Mouse (Mus musculus): Measurements from ENCODE around the gene Slc9a2. TPM values are rescaled to one million over a fixed set of nuclear protein-coding genes. Genes with fewer than 3 reads are reported as not detected.

Slc9a2 gene
- 2.3 and 3.0 TPM in 2 replicates for polyA plus RNA-seq (2015; fragmentation: Nextera tagmentation; extraction: Ambion mirVana)

DNA sequence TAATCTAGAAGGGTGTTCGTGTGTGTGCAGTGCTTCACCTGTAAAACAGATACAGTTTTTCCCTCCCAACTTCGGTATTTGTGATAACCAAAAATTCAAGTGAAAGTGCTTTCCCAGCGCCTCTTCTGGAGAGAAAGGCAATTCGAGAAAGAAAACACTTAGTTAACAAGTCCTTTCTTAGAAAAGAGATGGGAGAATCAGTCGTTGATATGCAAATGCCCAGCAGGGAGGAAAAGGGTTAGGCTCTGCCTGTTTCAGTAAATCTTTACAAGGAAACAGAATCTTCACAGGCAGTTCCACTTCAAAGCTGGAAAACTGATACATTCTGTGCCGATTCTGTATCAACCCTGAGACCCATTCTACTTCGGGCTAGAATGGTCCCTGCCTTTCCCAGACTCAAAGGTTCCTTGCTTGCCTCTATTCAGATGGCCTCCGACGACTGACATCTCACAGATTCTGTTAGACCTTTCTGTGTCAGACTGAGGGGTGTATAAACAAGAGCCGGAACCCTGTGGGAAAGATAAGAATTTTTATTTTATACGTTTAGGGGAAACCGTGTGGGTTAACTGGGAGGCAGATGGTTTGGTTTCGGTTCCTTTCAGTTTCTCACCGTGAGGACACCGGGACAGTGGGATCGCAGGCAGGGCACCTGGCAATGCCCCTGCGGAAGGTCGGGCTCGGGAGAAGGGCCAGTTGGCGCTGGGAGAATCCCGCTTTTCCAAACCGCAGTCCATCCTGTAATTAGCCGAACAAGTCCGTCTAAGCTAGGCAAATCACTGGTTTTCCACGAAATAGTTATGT is at the start of gene Slc9a2:
Gene Slc9a2 (plus strand): TSS at position 508 of the 801 bp plus-strand sequence.
- no peaks in the 10 kb centered on the region for H3K4me1 ChIP-seq (replicated peaks; ENCODE audit: control insufficient read depth, insufficient read depth, low read length)
- peaks cover 40% of the 10 kb centered on the region for H3K27me3 ChIP-seq (replicated peaks; ENCODE audit: control insufficient read depth, insufficient read depth, low read length)
- ATAC-seq, result no peak
- peak within 1 kb of the TSS; percentile 42 for H3K9ac ChIP-seq (ENCODE audit: low read depth, low read length)
- no peak for TF ChIP-seq CTCF (IDR thresholded peaks at IDR 0.05; ENCODE audit: low read depth)
- peak within 1 kb of the TSS; percentile 90 for H3K4me2 ChIP-seq (replicated peaks; ENCODE audit: low read depth)
- no peaks in the 10 kb centered on the region for H3K9me3 ChIP-seq (ENCODE audit: control insufficient read depth)
- H3K36me3 ChIP-seq (ENCODE audit: control insufficient read depth, insufficient read depth), result no peaks in the 10 kb centered on the region
- H3K27ac ChIP-seq (ENCODE audit: low read depth, low read length), result 0 out of 2 replicates have a peak within 1 kb of the TSS, but pooled peaks have one; percentile 1
- H3K4me3 ChIP-seq (ENCODE audit: low read depth, low read length), result peak within 1 kb of the TSS; percentile 57
- 3% methylated on average over 25 of the region's 25 CpGs for WGBS

- Histone ChIP-seq H3K4me3 (ENCODE audit: low read depth, low read length) (no peak overlapping the region), H3K36me3 (ENCODE audit: control insufficient read depth, insufficient read depth) (no peaks in the 10 kb centered on the region), H3K9me3 (ENCODE audit: control insufficient read depth) (no peaks in the 10 kb centered on the region), H3K9ac (ENCODE audit: low read depth, low read length) (no peak overlapping the region), H3K27me3 (replicated peaks; ENCODE audit: control insufficient read depth, insufficient read depth, low read length) (no peaks in the 10 kb centered on the region), H3K27ac (ENCODE audit: low read depth, low read length) (peak overlapping the region; percentile 70; the same call in 1 of the 2 replicates), H3K4me2 (replicated peaks; ENCODE audit: low read depth) (peak overlapping the region; percentile 37), H3K4me1 (replicated peaks; ENCODE audit: control insufficient read depth, insufficient read depth, low read length) (peaks cover 10% of the 10 kb centered on the region; the same call in 1 of the 2 replicates)
- ATAC-seq, result peak; percentile 95
- 16% methylated on average over 2 of the region's 2 CpGs for WGBS
- peak; percentile 35; the same call in 1 of the 2 replicates for TF ChIP-seq CTCF (IDR thresholded peaks at IDR 0.05; ENCODE audit: low read depth)
Observed at GRCm38 (mm10) chr1:40632407-40633062, 47.8 kb upstream of the Slc9a2 start.

- H3K27me3 ChIP-seq (replicated peaks; ENCODE audit: control insufficient read depth, insufficient read depth, low read length), result no peaks in the 10 kb centered on the region
- H3K36me3 ChIP-seq (ENCODE audit: control insufficient read depth, insufficient read depth), result no peaks in the 10 kb centered on the region
- H3K9ac ChIP-seq (ENCODE audit: low read depth, low read length), result no peak overlapping the region
- H3K4me3 ChIP-seq (ENCODE audit: low read depth, low read length), result no peak overlapping the region
- no peaks in the 10 kb centered on the region for H3K9me3 ChIP-seq (ENCODE audit: control insufficient read depth)
- WGBS, result 74% methylated on average over 4 of the region's 4 CpGs
- H3K27ac ChIP-seq (ENCODE audit: low read depth, low read length), result no peak overlapping the region
- H3K4me2 ChIP-seq (replicated peaks; ENCODE audit: low read depth), result no peak overlapping the region
- no peak for ATAC-seq
- H3K4me1 ChIP-seq (replicated peaks; ENCODE audit: control insufficient read depth, insufficient read depth, low read length), result peaks cover 10% of the 10 kb centered on the region; the same call in 1 of the 2 replicates
- TF ChIP-seq CTCF (IDR thresholded peaks at IDR 0.05; ENCODE audit: low read depth), result no peak
Observed at GRCm38 (mm10) chr1:40634608-40635007, 45.8 kb upstream of the Slc9a2 start.

GRCm38 (mm10) chr1:40648234-40648633 is 32.1 kb upstream of the Slc9a2 start:
- Histone ChIP-seq H3K4me1 (replicated peaks; ENCODE audit: control insufficient read depth, insufficient read depth, low read length) (no peaks in the 10 kb centered on the region), H3K9me3 (ENCODE audit: control insufficient read depth) (no peaks in the 10 kb centered on the region), H3K36me3 (ENCODE audit: control insufficient read depth, insufficient read depth) (no peaks in the 10 kb centered on the region), H3K9ac (ENCODE audit: low read depth, low read length) (no peak overlapping the region), H3K4me3 (ENCODE audit: low read depth, low read length) (no peak overlapping the region), H3K27me3 (replicated peaks; ENCODE audit: control insufficient read depth, insufficient read depth, low read length) (no peaks in the 10 kb centered on the region), H3K4me2 (replicated peaks; ENCODE audit: low read depth) (no peak overlapping the region), H3K27ac (ENCODE audit: low read depth, low read length) (no peak overlapping the region)
- ATAC-seq, result no peak
- TF ChIP-seq CTCF (IDR thresholded peaks at IDR 0.05; ENCODE audit: low read depth), result no peak
- WGBS, result 52% methylated on average over 2 of the region's 2 CpGs

GRCm38 (mm10) chr1:40650803-40651497 is 29.4 kb upstream of the Slc9a2 start:
- H3K27ac ChIP-seq (ENCODE audit: low read depth, low read length), result no peak overlapping the region
- no peak overlapping the region for H3K4me2 ChIP-seq (replicated peaks; ENCODE audit: low read depth)
- H3K36me3 ChIP-seq (ENCODE audit: control insufficient read depth, insufficient read depth), result no peaks in the 10 kb centered on the region
- no peak overlapping the region for H3K4me3 ChIP-seq (ENCODE audit: low read depth, low read length)
- no peak overlapping the region for H3K9ac ChIP-seq (ENCODE audit: low read depth, low read length)
- 29% methylated on average over 6 of the region's 6 CpGs for WGBS
- no peak for TF ChIP-seq CTCF (IDR thresholded peaks at IDR 0.05; ENCODE audit: low read depth)
- no peaks in the 10 kb centered on the region for H3K9me3 ChIP-seq (ENCODE audit: control insufficient read depth)
- ATAC-seq, result no peak
- no peaks in the 10 kb centered on the region for H3K4me1 ChIP-seq (replicated peaks; ENCODE audit: control insufficient read depth, insufficient read depth, low read length)
- H3K27me3 ChIP-seq (replicated peaks; ENCODE audit: control insufficient read depth, insufficient read depth, low read length), result no peaks in the 10 kb centered on the region

DNA sequence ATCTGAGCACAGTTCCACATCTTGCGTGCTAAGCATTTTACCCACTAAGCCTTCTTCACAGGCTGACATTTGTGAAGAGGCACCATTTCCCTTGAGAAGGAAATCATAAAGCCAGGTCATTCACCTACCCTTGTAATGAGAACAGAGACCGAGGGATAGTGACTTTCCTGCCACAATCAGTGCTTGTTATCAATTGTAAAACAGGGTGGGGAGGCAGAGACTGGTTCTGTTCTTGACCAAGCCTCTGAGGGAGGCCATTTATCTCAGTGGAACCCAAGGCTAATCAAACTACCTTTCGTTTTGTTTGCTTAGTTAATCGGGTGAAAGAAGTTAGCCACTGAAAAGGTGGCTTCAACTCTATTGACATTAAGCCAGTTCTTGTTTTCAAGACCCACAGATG is 23.3 kb upstream of the Slc9a2 start:
- TF ChIP-seq CTCF (IDR thresholded peaks at IDR 0.05; ENCODE audit: low read depth), result no peak
- no peak overlapping the region for H3K9ac ChIP-seq (ENCODE audit: low read depth, low read length)
- H3K27me3 ChIP-seq (replicated peaks; ENCODE audit: control insufficient read depth, insufficient read depth, low read length), result no peaks in the 10 kb centered on the region
- H3K36me3 ChIP-seq (ENCODE audit: control insufficient read depth, insufficient read depth), result no peaks in the 10 kb centered on the region
- no peak overlapping the region for H3K4me3 ChIP-seq (ENCODE audit: low read depth, low read length)
- H3K4me2 ChIP-seq (replicated peaks; ENCODE audit: low read depth), result no peak overlapping the region; the same call in 1 of the 2 replicates
- no peaks in the 10 kb centered on the region for H3K4me1 ChIP-seq (replicated peaks; ENCODE audit: control insufficient read depth, insufficient read depth, low read length)
- 30% methylated on average over 4 of the region's 4 CpGs for WGBS
- no peak overlapping the region; the same call in 1 of the 2 replicates for H3K27ac ChIP-seq (ENCODE audit: low read depth, low read length)
- peak; percentile 62 for ATAC-seq
- H3K9me3 ChIP-seq (ENCODE audit: control insufficient read depth), result no peaks in the 10 kb centered on the region

All from intestine, postnatal 0 days (tissue).